Mouse (Mus musculus) heart, embryonic 14.5 days (tissue): ENCODE measurements around the gene Xylt1. TPM values are rescaled to one million over a fixed set of nuclear protein-coding genes. Genes with fewer than 3 reads are reported as not detected.

ENCODE experiments used
- ATAC-seq: fragments of 200-750 bp; cut with Nextera tagmentation; 2 replicates; pipeline ENCODE4 v1.8.0; 2017; ENCODE audit warnings: low read depth, moderate TSS enrichment; ENCODE audit not compliant: insufficient number of reproducible peaks, insufficient read depth, low FRiP score
- H3K27ac ChIP-seq, 2 experiments: fragments of 200-500 bp in 1 of 2; fragments of 300-500 bp in 1 of 2; sonication (generic) in 1 of 2; replicated peaks in 1 of 2; 2 replicates each; pipeline ENCODE4 v1.5.1; 2012 to 2014; ENCODE audit warnings: low read depth in 2 of 2, low read length in 2 of 2, control low read depth in 1 of 2, mild to moderate bottlenecking in 1 of 2, mixed read lengths in 1 of 2; ENCODE audit not compliant: control insufficient read depth in 1 of 2, insufficient read depth in 1 of 2
- H3K27me3 ChIP-seq: fragments of 300-500 bp; sonication (generic); 2 replicates; pipeline ENCODE4 v1.6.1; 2014; ENCODE audit warnings: mild to moderate bottlenecking, low read length, control low read depth; ENCODE audit not compliant: control insufficient read depth, insufficient read depth
- H3K36me3 ChIP-seq: fragments of 300-500 bp; sonication (generic); 2 replicates; pipeline ENCODE4 v1.6.1; 2014; ENCODE audit warnings: mild to moderate bottlenecking, control low read depth, low read length, mixed read lengths; ENCODE audit not compliant: control insufficient read depth, insufficient read depth
- H3K4me1 ChIP-seq, 2 experiments: fragments of 200-500 bp in 1 of 2; fragments of 300-500 bp in 1 of 2; sonication (generic) in 1 of 2; 2 replicates each; pipeline ENCODE4 v1.6.1; 2012 to 2014; ENCODE audit warnings: low read length in 2 of 2, control low read depth in 1 of 2, mixed read lengths in 1 of 2; ENCODE audit not compliant: control insufficient read depth in 2 of 2, insufficient read depth in 2 of 2
- H3K4me2 ChIP-seq: fragments of 300-500 bp; sonication (generic); 2 replicates; pipeline ENCODE4 v1.6.1; 2014; ENCODE audit warnings: mild to moderate bottlenecking, low read length
- H3K4me3 ChIP-seq, 2 experiments: fragments of 200-500 bp in 1 of 2; fragments of 300-500 bp in 1 of 2; sonication (generic) in 1 of 2; 2 replicates each; pipeline ENCODE4 v1.5.1; 2012 to 2014; ENCODE audit warnings: low read length in 2 of 2, mild to moderate bottlenecking in 2 of 2, control low read depth in 1 of 2, low read depth in 1 of 2, moderate library complexity in 1 of 2; ENCODE audit not compliant: control insufficient read depth in 1 of 2, insufficient read depth in 1 of 2
- H3K9ac ChIP-seq: fragments of 300-500 bp; sonication (generic); 2 replicates; pipeline ENCODE4 v1.6.1; 2014; ENCODE audit warnings: mild to moderate bottlenecking, low read length
- H3K9me3 ChIP-seq: fragments of 300-500 bp; sonication (generic); 2 replicates; pipeline ENCODE4 v1.6.1; 2016; ENCODE audit warnings: low read length, control low read depth; ENCODE audit not compliant: control insufficient read depth
- WGBS: fragments of 180-500 bp; shearing (Covaris S2); extraction: QIAGEN DNeasy Blood & Tissue Kit; methylation state at CpG from one replicate; pipeline ENCODE4 v1.1.7; 2014; 5-methylcytosine and 5-hydroxymethylcytosine counted together
- polyA plus RNA-seq: library from polyadenylated mRNA; unstranded; fragments of >200 nt; fragmentation: Nextera tagmentation; extraction: Ambion mirVana; gene quantifications from 2 replicates; pipeline ENCODE4 v1.2.1, GENCODE M21; 2014

The Xylt1 gene
- polyA plus RNA-seq, 1 experiment from 2014 or later, result 2.0 TPM

- ATAC-seq, result no peak
- Histone ChIP-seq H3K4me1 (peaks cover 10 to 25% of the 10 kb centered on the region in 2 experiments), H3K36me3 (no peaks in the 10 kb centered on the region), H3K4me3 (no peak overlapping the region), H3K27me3 (no peaks in the 10 kb centered on the region), H3K9ac (no peak overlapping the region), H3K27ac (peak overlapping the region; percentile 63 to 71; a peak in 2 of 4 replicates), H3K4me2 (peak overlapping the region; percentile 12; the same call in 1 of the 2 replicates), H3K9me3 (no peaks in the 10 kb centered on the region)
Observed at GRCm38 (mm10) chr7:117451212-117451611, 70.4 kb downstream of the Xylt1 start.

DNA sequence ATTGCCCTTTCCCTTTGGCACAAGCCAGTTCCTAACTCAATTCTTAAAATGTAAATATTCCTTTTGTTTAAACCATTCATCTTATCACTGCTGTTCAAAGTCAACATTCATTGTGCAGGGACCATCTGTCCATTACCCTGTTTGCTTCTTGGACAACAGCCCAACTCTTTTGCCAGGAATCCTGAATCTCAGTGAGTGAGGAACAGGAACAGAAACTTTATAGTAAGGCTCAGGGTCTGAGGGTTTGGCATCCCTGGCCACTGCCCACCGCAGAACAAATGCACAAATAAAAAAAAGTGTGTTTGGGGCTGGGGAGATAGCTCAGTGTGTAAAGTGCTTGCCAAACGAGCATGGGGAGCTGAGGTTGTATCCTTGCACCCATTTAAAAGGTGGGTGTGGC lies 71.5 kb downstream of the Xylt1 start:
- 56% methylated on average over 2 of the region's 2 CpGs for WGBS
- H3K27ac ChIP-seq, result no peak overlapping the region
- no peaks in the 10 kb centered on the region for H3K27me3 ChIP-seq
- peaks cover 10 to 25% of the 10 kb centered on the region in 2 experiments for H3K4me1 ChIP-seq
- no peak for ATAC-seq
- no peak overlapping the region for H3K4me3 ChIP-seq
- H3K36me3 ChIP-seq, result no peaks in the 10 kb centered on the region
- no peak overlapping the region for H3K9ac ChIP-seq
- H3K9me3 ChIP-seq, result no peaks in the 10 kb centered on the region
- no peak overlapping the region for H3K4me2 ChIP-seq

GRCm38 (mm10) chr7:117454789-117455548 lies 74.2 kb downstream of the Xylt1 start:
- no peak overlapping the region for H3K9ac ChIP-seq
- WGBS, result 84% methylated on average over 11 of the region's 11 CpGs
- H3K4me2 ChIP-seq, result no peak overlapping the region
- H3K27ac ChIP-seq, result no peak overlapping the region
- no peaks in the 10 kb centered on the region for H3K36me3 ChIP-seq
- H3K27me3 ChIP-seq, result no peaks in the 10 kb centered on the region
- H3K9me3 ChIP-seq, result no peaks in the 10 kb centered on the region
- no peak overlapping the region for H3K4me3 ChIP-seq
- peaks cover 10 to 20% of the 10 kb centered on the region in 2 experiments for H3K4me1 ChIP-seq
- ATAC-seq, result no peak

DNA sequence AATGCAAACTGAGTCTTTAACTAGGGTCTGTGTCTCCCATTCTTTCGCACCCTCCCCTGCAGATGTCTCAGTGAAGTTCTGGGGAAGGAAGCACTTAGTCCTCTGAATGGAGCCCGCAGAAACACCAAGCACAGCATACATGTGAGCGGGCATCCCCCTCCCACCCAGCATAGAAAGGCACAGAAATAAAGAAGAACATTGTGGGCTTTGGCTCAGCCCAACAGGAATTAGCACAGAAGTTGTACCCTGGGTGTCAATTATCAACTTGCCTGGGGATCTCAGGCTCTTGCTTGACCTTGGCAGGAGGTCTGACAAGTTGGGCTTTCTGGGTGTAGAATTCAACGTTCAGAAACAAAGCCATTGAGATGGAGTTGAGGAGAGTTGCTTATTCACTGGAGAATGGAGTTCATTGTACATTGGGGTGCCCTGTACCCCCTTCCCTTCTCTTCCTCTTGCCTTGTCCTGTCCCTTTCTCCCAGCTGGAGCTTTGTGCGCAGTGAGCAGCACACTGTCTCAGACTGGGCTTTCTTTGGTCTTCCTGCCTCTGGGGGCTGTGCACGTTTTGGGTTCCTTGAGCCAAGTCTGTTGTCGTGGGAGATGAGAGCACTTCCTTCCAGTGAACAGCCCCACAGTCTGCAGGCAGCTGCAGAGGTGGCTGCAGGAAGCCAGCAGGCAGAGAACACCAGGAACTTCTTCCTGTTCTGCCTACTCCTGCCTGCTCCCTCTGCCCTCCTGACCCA lies 81.6 kb downstream of the Xylt1 start:
- Histone ChIP-seq H3K9me3 (0 out of 2 replicates have a peak, but pooled peaks cover 2% of the 10 kb centered on the region), H3K4me3 (no peak overlapping the region), H3K4me1 (peaks cover 9 to 10% of the 10 kb centered on the region in 2 experiments), H3K9ac (no peak overlapping the region), H3K27me3 (no peaks in the 10 kb centered on the region), H3K36me3 (no peaks in the 10 kb centered on the region), H3K27ac (peak overlapping the region in 1 of 2 experiments; percentile 55; a peak in 3 of 4 replicates), H3K4me2 (no peak overlapping the region)
- WGBS, result 53% methylated on average over 7 of the region's 7 CpGs
- ATAC-seq, result 0 out of 2 replicates have a peak, but pooled peaks have one; percentile 44

- peaks cover 9 to 10% of the 10 kb centered on the region in 2 experiments for H3K4me1 ChIP-seq
- no peaks in the 10 kb centered on the region for H3K36me3 ChIP-seq
- no peak overlapping the region for H3K4me3 ChIP-seq
- no peak for ATAC-seq
- WGBS, result 59% methylated on average over 4 of the region's 4 CpGs
- H3K27ac ChIP-seq, result no peak overlapping the region
- H3K9me3 ChIP-seq, result 0 out of 2 replicates have a peak, but pooled peaks cover 2% of the 10 kb centered on the region
- no peaks in the 10 kb centered on the region for H3K27me3 ChIP-seq
- no peak overlapping the region for H3K4me2 ChIP-seq
- no peak overlapping the region for H3K9ac ChIP-seq
Observed at GRCm38 (mm10) chr7:117464956-117465355, 84.2 kb downstream of the Xylt1 start.

DNA sequence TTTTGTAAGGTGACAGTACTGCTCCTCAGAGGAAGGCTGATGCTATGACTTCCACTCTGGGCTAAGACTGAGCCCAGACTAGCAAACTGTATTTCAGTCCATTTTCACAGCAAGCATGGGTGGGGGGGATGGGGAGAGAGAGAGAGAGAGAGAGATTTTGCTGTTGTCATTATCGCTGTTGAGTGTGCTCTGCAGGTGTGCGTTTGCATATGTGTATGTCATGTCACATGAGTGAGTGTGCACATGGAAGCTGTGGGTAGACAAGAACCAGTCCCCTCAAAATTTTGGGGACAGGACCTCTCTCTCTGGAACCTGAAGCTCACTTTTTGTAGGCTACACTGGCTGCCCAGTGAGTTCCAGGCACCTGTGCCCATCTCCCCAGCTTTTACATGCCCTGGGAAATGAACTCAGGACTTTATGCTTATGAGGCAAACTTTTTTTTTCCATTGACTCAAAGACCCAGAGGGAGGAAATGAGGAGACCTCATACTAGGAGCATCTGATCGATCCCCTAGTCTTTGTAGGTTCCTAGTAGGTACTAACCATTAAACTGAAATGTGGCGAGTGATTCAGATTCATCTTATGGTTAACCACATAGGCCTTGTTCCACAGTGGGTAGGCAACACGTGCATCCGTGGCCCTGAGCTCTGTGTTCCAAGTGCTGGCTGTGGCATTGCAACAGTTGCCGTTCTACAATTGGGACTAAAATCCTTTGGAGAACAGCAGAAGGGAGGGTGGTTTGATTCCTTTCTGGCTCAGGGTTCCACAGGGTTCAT lies 85.4 kb downstream of the Xylt1 start:
- Histone ChIP-seq H3K36me3 (no peaks in the 10 kb centered on the region), H3K4me2 (no peak overlapping the region), H3K9ac (no peak overlapping the region), H3K27ac (no peak overlapping the region), H3K27me3 (no peaks in the 10 kb centered on the region), H3K4me3 (no peak overlapping the region), H3K9me3 (no peaks in the 10 kb centered on the region), H3K4me1 (peaks cover 10 to 14% of the 10 kb centered on the region in 2 experiments)
- 90% methylated on average over 7 of the region's 7 CpGs for WGBS
- no peak for ATAC-seq

DNA sequence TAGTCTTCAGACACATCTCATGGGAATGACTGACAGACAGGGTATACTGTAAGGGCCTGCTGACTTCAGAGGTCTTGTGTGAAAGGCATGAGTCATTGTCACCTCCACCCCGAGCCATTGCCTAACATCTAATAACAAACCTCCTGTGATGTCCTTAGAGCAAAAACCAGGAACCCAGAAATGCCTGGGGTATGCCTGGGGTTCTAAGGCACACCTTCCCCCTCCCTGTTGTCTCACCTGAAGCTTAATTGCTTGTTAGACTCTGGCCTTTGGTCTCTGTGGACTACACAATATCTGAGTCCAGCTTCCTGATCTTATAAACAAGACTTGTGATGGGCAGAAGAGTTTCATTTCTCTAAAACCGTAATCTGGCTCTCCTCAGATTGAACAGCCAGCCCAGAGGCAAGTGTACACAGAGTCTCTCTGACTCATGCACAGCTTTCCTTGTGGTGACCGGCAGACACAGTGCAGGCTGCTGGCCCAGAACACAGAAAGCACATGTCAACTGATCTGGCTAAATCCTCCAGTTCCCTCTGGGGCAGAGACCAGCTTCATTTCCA lies 89.5 kb downstream of the Xylt1 start:
- H3K9ac ChIP-seq, result no peak overlapping the region
- WGBS, result 43% methylated on average over 3 of the region's 3 CpGs
- H3K27ac ChIP-seq, result peak overlapping the region in 1 of 2 experiments; percentile 41; a peak in 1 of 4 replicates
- H3K4me3 ChIP-seq, result no peak overlapping the region
- no peak overlapping the region for H3K4me2 ChIP-seq
- no peaks in the 10 kb centered on the region for H3K36me3 ChIP-seq
- H3K9me3 ChIP-seq, result no peaks in the 10 kb centered on the region
- no peaks in the 10 kb centered on the region for H3K27me3 ChIP-seq
- no peak for ATAC-seq
- peaks cover 26 to 38% of the 10 kb centered on the region in 2 experiments for H3K4me1 ChIP-seq
